Mouse (Mus musculus) neural tube, embryonic 14.5 days (tissue): ENCODE data around the gene Lrch4. TPM values are rescaled to one million over a fixed set of nuclear protein-coding genes. Genes with fewer than 3 reads are reported as not detected.

Experiments used
- ATAC-seq: fragments of 200-750 bp; cut with Nextera tagmentation; 2 replicates; pipeline ENCODE4 v1.8.0; 2017; ENCODE audit warnings: low read depth, mild to moderate bottlenecking, moderate TSS enrichment, moderate library complexity
- H3K27ac ChIP-seq: fragments of 300-500 bp; sonication (generic); 2 replicates; pipeline ENCODE4 v1.5.1; 2014; ENCODE audit warnings: low read depth, mild to moderate bottlenecking, control low read depth, low read length, moderate library complexity, mixed read lengths
- H3K27me3 ChIP-seq: fragments of 300-500 bp; sonication (generic); 2 replicates; pipeline ENCODE4 v1.6.1; 2014; ENCODE audit warnings: low read length; ENCODE audit not compliant: control insufficient read depth, insufficient read depth
- H3K36me3 ChIP-seq: fragments of 300-500 bp; sonication (generic); 2 replicates; pipeline ENCODE4 v1.6.1; 2014; ENCODE audit warnings: low read length, mixed read lengths; ENCODE audit not compliant: control insufficient read depth, insufficient read depth
- H3K4me1 ChIP-seq: fragments of 300-500 bp; sonication (generic); 2 replicates; pipeline ENCODE4 v1.6.1; 2014; ENCODE audit warnings: low read length; ENCODE audit not compliant: control insufficient read depth, insufficient read depth
- H3K4me2 ChIP-seq: fragments of 300-500 bp; sonication (generic); 2 replicates; pipeline ENCODE4 v1.6.1; 2014; ENCODE audit warnings: mild to moderate bottlenecking, low read depth, low read length, control low read depth
- H3K4me3 ChIP-seq: fragments of 300-500 bp; sonication (generic); 2 replicates; pipeline ENCODE4 v1.5.1; 2014; ENCODE audit warnings: low read depth, low read length, control low read depth, mixed read lengths
- H3K9ac ChIP-seq: fragments of 300-500 bp; sonication (generic); replicated peaks from 2 replicates; pipeline ENCODE4 v1.6.1; 2014; ENCODE audit warnings: low read depth, mild to moderate bottlenecking, control low read depth, low read length, mixed read lengths
- H3K9me3 ChIP-seq: fragments of 300-500 bp; sonication (generic); 2 replicates; pipeline ENCODE4 v1.6.1; 2016; ENCODE audit warnings: low read length; ENCODE audit not compliant: control insufficient read depth
- WGBS: fragments of 180-500 bp; shearing (Covaris S2); extraction: QIAGEN DNeasy Blood & Tissue Kit; methylation state at CpG from one replicate; pipeline ENCODE4 v1.1.7; 2014; 5-methylcytosine and 5-hydroxymethylcytosine counted together
- polyA plus RNA-seq: library from polyadenylated mRNA; unstranded; fragments of >200 nt; fragmentation: Nextera tagmentation; extraction: Ambion mirVana; gene quantifications from 2 replicates; pipeline ENCODE4 v1.2.1, GENCODE M21; 2014

Lrch4 gene
- polyA plus RNA-seq, 1 experiment from 2014 or later: 16.0 TPM

- no peak overlapping the region for H3K4me3 ChIP-seq
- no peaks in the 10 kb centered on the region for H3K9me3 ChIP-seq
- no peaks in the 10 kb centered on the region for H3K27me3 ChIP-seq
- H3K36me3 ChIP-seq: no peaks in the 10 kb centered on the region
- no peak for ATAC-seq
- H3K9ac ChIP-seq: no peak overlapping the region
- H3K27ac ChIP-seq: no peak overlapping the region
- peaks cover 16% of the 10 kb centered on the region; the same call in 1 of the 2 replicates for H3K4me1 ChIP-seq
- 98% methylated on average over 6 of the region's 6 CpGs for WGBS
- H3K4me2 ChIP-seq: no peak overlapping the region
These were observed 31.3 kb upstream of the Lrch4 start for GRCm38 (mm10) chr5:137597625-137598024.

GRCm38 (mm10) chr5:137598100-137598826 lies 30.7 kb upstream of the Lrch4 start:
- Histone ChIP-seq H3K9ac (no peak overlapping the region), H3K4me3 (no peak overlapping the region), H3K27ac (no peak overlapping the region), H3K27me3 (no peaks in the 10 kb centered on the region), H3K36me3 (no peaks in the 10 kb centered on the region), H3K9me3 (no peaks in the 10 kb centered on the region), H3K4me2 (no peak overlapping the region), H3K4me1 (peaks cover 16% of the 10 kb centered on the region; the same call in 1 of the 2 replicates)
- ATAC-seq: no peak
- WGBS: 93% methylated on average over 2 of the region's 2 CpGs

GRCm38 (mm10) chr5:137599600-137599999 lies 29.3 kb upstream of the Lrch4 start:
- H3K27ac ChIP-seq: no peak overlapping the region
- peak overlapping the region; percentile 80 for H3K4me2 ChIP-seq
- H3K9me3 ChIP-seq: no peaks in the 10 kb centered on the region
- peaks cover 16% of the 10 kb centered on the region; the same call in 1 of the 2 replicates for H3K4me1 ChIP-seq
- no peaks in the 10 kb centered on the region for H3K27me3 ChIP-seq
- no peaks in the 10 kb centered on the region for H3K36me3 ChIP-seq
- H3K4me3 ChIP-seq: peak overlapping the region; percentile 74
- H3K9ac ChIP-seq: peak overlapping the region; percentile 79
- no peak for ATAC-seq
- WGBS: 72% methylated on average over 9 of the region's 9 CpGs

GRCm38 (mm10) chr5:137600281-137600618 lies 28.7 kb upstream of the Lrch4 start:
- 2% methylated on average over 19 of the region's 19 CpGs for WGBS
- Histone ChIP-seq H3K36me3 (no peaks in the 10 kb centered on the region), H3K4me3 (peak overlapping the region; percentile 74), H3K27me3 (no peaks in the 10 kb centered on the region), H3K9me3 (no peaks in the 10 kb centered on the region), H3K9ac (peak overlapping the region; percentile 79), H3K27ac (peak overlapping the region; percentile 60), H3K4me2 (peak overlapping the region; percentile 80), H3K4me1 (peaks cover 16% of the 10 kb centered on the region; the same call in 1 of the 2 replicates)
- peak; percentile 67 for ATAC-seq

- under 1% methylated on average over 41 of the region's 41 CpGs for WGBS
- Histone ChIP-seq H3K4me3 (peak within 1 kb of the TSS; percentile 74), H3K4me2 (peak within 1 kb of the TSS; percentile 80), H3K36me3 (no peaks in the 10 kb centered on the region), H3K27ac (peak within 1 kb of the TSS; percentile 76), H3K4me1 (peaks cover 16% of the 10 kb centered on the region; the same call in 1 of the 2 replicates), H3K9me3 (no peaks in the 10 kb centered on the region), H3K9ac (peak within 1 kb of the TSS; percentile 79), H3K27me3 (no peaks in the 10 kb centered on the region)
- ATAC-seq: peak; percentile 96
These were observed 28.1 kb upstream of the Lrch4 start, which contains the start of gene Mospd3 for GRCm38 (mm10) chr5:137600619-137601364. Gene Mospd3 (minus strand): TSS chr5:137601058.

GRCm38 (mm10) chr5:137601365-137601729 lies 27.6 kb upstream of the Lrch4 start:
- H3K9ac ChIP-seq: 0 out of 2 replicates have a peak overlapping the region, but pooled peaks have one; percentile 79
- H3K27ac ChIP-seq: no peak overlapping the region
- no peaks in the 10 kb centered on the region for H3K9me3 ChIP-seq
- peak overlapping the region; percentile 52 for H3K4me2 ChIP-seq
- peak overlapping the region; percentile 74 for H3K4me3 ChIP-seq
- H3K36me3 ChIP-seq: no peaks in the 10 kb centered on the region
- peaks cover 16% of the 10 kb centered on the region; the same call in 1 of the 2 replicates for H3K4me1 ChIP-seq
- no peaks in the 10 kb centered on the region for H3K27me3 ChIP-seq
- WGBS: under 1% methylated on average over 22 of the region's 22 CpGs
- no peak for ATAC-seq

GRCm38 (mm10) chr5:137607860-137608653 lies 20.9 kb upstream of the Lrch4 start:
- H3K9ac ChIP-seq: no peak overlapping the region
- ATAC-seq: no peak
- peaks cover 5% of the 10 kb centered on the region; the same call in 1 of the 2 replicates for H3K4me1 ChIP-seq

GRCm38 (mm10) chr5:137608654-137609190 lies 20.2 kb upstream of the Lrch4 start:
- no peak overlapping the region for H3K4me2 ChIP-seq
- peaks cover 5% of the 10 kb centered on the region; the same call in 1 of the 2 replicates for H3K4me1 ChIP-seq
- H3K27ac ChIP-seq: no peak overlapping the region
- WGBS: 14% methylated on average over 23 of the region's 23 CpGs
- H3K9me3 ChIP-seq: no peaks in the 10 kb centered on the region
- no peak for ATAC-seq
- H3K9ac ChIP-seq: no peak overlapping the region
- no peaks in the 10 kb centered on the region for H3K27me3 ChIP-seq
- H3K4me3 ChIP-seq: no peak overlapping the region
- no peaks in the 10 kb centered on the region for H3K36me3 ChIP-seq

More at GRCm38 (mm10) chr5:137607860-137608653, 20.9 kb upstream of the Lrch4 start:
- 12% methylated on average over 25 of the region's 26 CpGs for WGBS
- H3K27ac ChIP-seq: no peak overlapping the region
- no peaks in the 10 kb centered on the region for H3K9me3 ChIP-seq
- no peaks in the 10 kb centered on the region for H3K27me3 ChIP-seq
- H3K4me3 ChIP-seq: no peak overlapping the region
- H3K36me3 ChIP-seq: no peaks in the 10 kb centered on the region
- no peak overlapping the region for H3K4me2 ChIP-seq
